Mouse (Mus musculus) stomach, postnatal 0 days (tissue): ENCODE data around the gene Sp4. TPM values are rescaled to one million over a fixed set of nuclear protein-coding genes. Genes with fewer than 3 reads are reported as not detected.

Experiments used
- ATAC-seq: fragments of 200-750 bp; cut with Nextera tagmentation; 2 replicates; pipeline ENCODE4 v1.8.0; 2017; ENCODE audit not compliant: low FRiP score, low TSS enrichment
- DNase-seq: peaks from one replicate; pipeline ENCODE4 v3.0.0-alpha.2; 2016; ENCODE audit warnings: low spot score
- H3K27ac ChIP-seq: fragments of 300-500 bp; sonication (generic); replicated peaks from 2 replicates; pipeline ENCODE4 v1.5.1; 2014; ENCODE audit warnings: mild to moderate bottlenecking, control low read depth
- H3K27me3 ChIP-seq: fragments of 300-500 bp; sonication (generic); 2 replicates; pipeline ENCODE4 v1.6.1; 2014; ENCODE audit warnings: low read length; ENCODE audit not compliant: control insufficient read depth, insufficient read depth
- H3K36me3 ChIP-seq: fragments of 300-500 bp; sonication (generic); 2 replicates; pipeline ENCODE4 v1.6.1; 2014; ENCODE audit warnings: low read length, mixed read lengths; ENCODE audit not compliant: control insufficient read depth, insufficient read depth
- H3K4me1 ChIP-seq: fragments of 300-500 bp; sonication (generic); replicated peaks from 2 replicates; pipeline ENCODE4 v1.6.1; 2014; ENCODE audit warnings: antibody characterized with exemption; ENCODE audit not compliant: control insufficient read depth, insufficient read depth
- H3K4me2 ChIP-seq: fragments of 300-500 bp; sonication (generic); replicated peaks from 2 replicates; pipeline ENCODE4 v1.6.1; 2014; ENCODE audit warnings: low read depth, mild to moderate bottlenecking, control low read depth, moderate library complexity
- H3K4me3 ChIP-seq: fragments of 300-500 bp; sonication (generic); 2 replicates; pipeline ENCODE4 v1.5.1; 2014; ENCODE audit warnings: low read depth, low read length, control low read depth
- H3K9ac ChIP-seq: fragments of 300-500 bp; sonication (generic); 2 replicates; pipeline ENCODE4 v1.6.1; 2014; ENCODE audit warnings: mild to moderate bottlenecking, low read length, control low read depth, mixed read lengths
- H3K9me3 ChIP-seq: fragments of 300-500 bp; sonication (generic); 2 replicates; pipeline ENCODE4 v1.6.1; 2016; ENCODE audit warnings: low read length; ENCODE audit not compliant: control insufficient read depth
- CTCF ChIP-seq: IDR thresholded peaks from 2 replicates; pipeline ENCODE4 v1.5.1; 2016; ENCODE audit warnings: antibody characterized with exemption, low read depth, mild to moderate bottlenecking, moderate library complexity
- EP300 ChIP-seq: optimal IDR thresholded peaks from 2 replicates; pipeline ENCODE3; 2016; ENCODE audit warnings: antibody characterized with exemption
- WGBS: fragments of 180-500 bp; shearing (Covaris S2); extraction: QIAGEN DNeasy Blood & Tissue Kit; methylation state at CpG from one replicate; pipeline ENCODE4 v1.1.7; 2014; 5-methylcytosine and 5-hydroxymethylcytosine counted together
- polyA plus RNA-seq: library from polyadenylated mRNA; unstranded; fragments of >200 nt; fragmentation: Nextera tagmentation; extraction: Ambion mirVana; gene quantifications from 2 replicates; pipeline ENCODE4 v1.2.1, GENCODE M21; 2015

Gene Sp4
- 2.2 and 2.4 TPM in 2 replicates for polyA plus RNA-seq

GRCm38 (mm10) chr12:118301072-118301865, at the start of gene Sp4:
Gene Sp4 (minus strand): TSS chr12:118301440.
- Histone ChIP-seq H3K27me3 (no peaks in the 10 kb centered on the region), H3K36me3 (no peaks in the 10 kb centered on the region), H3K4me3 (peak within 1 kb of the TSS; percentile 89), H3K4me1 (no peaks in the 10 kb centered on the region), H3K4me2 (peak within 1 kb of the TSS; percentile 80), H3K9me3 (no peaks in the 10 kb centered on the region), H3K27ac (peak within 1 kb of the TSS; percentile 97), H3K9ac (peak within 1 kb of the TSS; percentile 91)
- DNase-seq, result peak; percentile 96
- peak; percentile 92 for ATAC-seq
- 0% methylated on average over 31 of the region's 78 CpGs for WGBS
- peak; percentile 45; the same call in 1 of the 2 replicates for TF ChIP-seq CTCF
- TF ChIP-seq EP300, result no peak

GRCm38 (mm10) chr12:118339107-118339506, 37.9 kb upstream of the Sp4 start:
- no peaks in the 10 kb centered on the region for H3K27me3 ChIP-seq
- H3K9ac ChIP-seq, result no peak overlapping the region
- no peak overlapping the region for H3K4me2 ChIP-seq
- no peaks in the 10 kb centered on the region for H3K36me3 ChIP-seq
- DNase-seq (no peak), ATAC-seq (no peak)
- no peaks in the 10 kb centered on the region for H3K9me3 ChIP-seq
- H3K27ac ChIP-seq, result no peak overlapping the region
- 64% methylated on average over 2 of the region's 2 CpGs for WGBS
- no peaks in the 10 kb centered on the region for H3K4me1 ChIP-seq
- H3K4me3 ChIP-seq, result no peak overlapping the region
- TF ChIP-seq CTCF, result no peak
- no peak for TF ChIP-seq EP300

- Histone ChIP-seq H3K4me1 (no peaks in the 10 kb centered on the region), H3K9ac (no peak overlapping the region), H3K9me3 (no peaks in the 10 kb centered on the region), H3K4me2 (no peak overlapping the region), H3K36me3 (no peaks in the 10 kb centered on the region), H3K4me3 (no peak overlapping the region), H3K27me3 (no peaks in the 10 kb centered on the region), H3K27ac (no peak overlapping the region)
- WGBS, result 68% methylated on average over 2 of the region's 2 CpGs
- no peak for DNase-seq
- no peak for ATAC-seq
- TF ChIP-seq CTCF (no peak), EP300 (no peak)
Observed at GRCm38 (mm10) chr12:118338243-118338642, 37.0 kb upstream of the Sp4 start.

GRCm38 (mm10) chr12:118337291-118337690, 36.1 kb upstream of the Sp4 start:
- Histone ChIP-seq H3K27ac (no peak overlapping the region), H3K36me3 (no peaks in the 10 kb centered on the region), H3K9me3 (no peaks in the 10 kb centered on the region), H3K4me3 (no peak overlapping the region), H3K4me1 (no peaks in the 10 kb centered on the region), H3K9ac (no peak overlapping the region), H3K4me2 (no peak overlapping the region), H3K27me3 (no peaks in the 10 kb centered on the region)
- ATAC-seq (no peak), DNase-seq (no peak)
- TF ChIP-seq CTCF (no peak), EP300 (no peak)
- WGBS, result 57% methylated on average over 3 of the region's 3 CpGs

- H3K4me3 ChIP-seq, result no peak overlapping the region
- H3K27me3 ChIP-seq, result no peaks in the 10 kb centered on the region
- no peaks in the 10 kb centered on the region for H3K4me1 ChIP-seq
- no peak for TF ChIP-seq EP300
- no peak for TF ChIP-seq CTCF
- H3K9ac ChIP-seq, result no peak overlapping the region
- H3K27ac ChIP-seq, result no peak overlapping the region
- H3K36me3 ChIP-seq, result no peaks in the 10 kb centered on the region
- DNase-seq (no peak), ATAC-seq (no peak)
- no peaks in the 10 kb centered on the region for H3K9me3 ChIP-seq
- WGBS, result 85% methylated on average over 6 of the region's 6 CpGs
- H3K4me2 ChIP-seq, result no peak overlapping the region
Observed at GRCm38 (mm10) chr12:118328739-118329249, 27.6 kb upstream of the Sp4 start.

- Histone ChIP-seq H3K9ac (no peak overlapping the region), H3K27me3 (no peaks in the 10 kb centered on the region), H3K27ac (no peak overlapping the region), H3K4me3 (no peak overlapping the region), H3K9me3 (no peaks in the 10 kb centered on the region), H3K36me3 (no peaks in the 10 kb centered on the region), H3K4me2 (no peak overlapping the region), H3K4me1 (no peaks in the 10 kb centered on the region)
- ATAC-seq, result no peak
- WGBS, result 64% methylated on average over 2 of the region's 2 CpGs
- DNase-seq, result no peak
- TF ChIP-seq CTCF, result no peak
- no peak for TF ChIP-seq EP300
Observed at GRCm38 (mm10) chr12:118327566-118327965, 26.3 kb upstream of the Sp4 start.
